Mouse (Mus musculus) Muller cell, postnatal 12 days (primary cell): ENCODE data around the gene BC048671.

Experiments
- DNase-seq: peaks from one replicate; pipeline ENCODE4 v3.0.0-alpha.2; 2015; ENCODE audit errors: inconsistent ontology term

BC048671 gene

GRCm38 (mm10) chr6:90300919-90301318 is at the start of gene BC048671:
Gene BC048671, plus strand, starts transcription at chr6:90301219.
- DNase-seq, result no peak

GRCm38 (mm10) chr6:90288265-90288664 is 12.8 kb upstream of the BC048671 start:
- DNase-seq, result no peak

GRCm38 (mm10) chr6:90306315-90306975 is 5.4 kb downstream of the BC048671 start:
- no peak for DNase-seq

- DNase-seq, result no peak
Observed at GRCm38 (mm10) chr6:90308839-90309778, 8.1 kb downstream of the BC048671 start.

- DNase-seq, result no peak
Observed at GRCm38 (mm10) chr6:90315961-90316360, 14.9 kb downstream of the BC048671 start.

GRCm38 (mm10) chr6:90317510-90318258 is 16.7 kb downstream of the BC048671 start:
- no peak for DNase-seq

GRCm38 (mm10) chr6:90319019-90319418 is 18.0 kb downstream of the BC048671 start:
- no peak for DNase-seq

GRCm38 (mm10) chr6:90319475-90320191 is 18.6 kb downstream of the BC048671 start:
- no peak for DNase-seq

- no peak for DNase-seq
Observed at GRCm38 (mm10) chr6:90320429-90320828, 19.4 kb downstream of the BC048671 start.

GRCm38 (mm10) chr6:90321811-90322210 is 20.8 kb downstream of the BC048671 start:
- no peak for DNase-seq

- DNase-seq, result no peak
Observed at GRCm38 (mm10) chr6:90324026-90324425, 23.0 kb downstream of the BC048671 start.

GRCm38 (mm10) chr6:90324463-90324862 is 23.4 kb downstream of the BC048671 start:
- no peak for DNase-seq

- DNase-seq, result peak; percentile 46
Observed at GRCm38 (mm10) chr6:90324991-90325390, 24.0 kb downstream of the BC048671 start, which contains the start of gene Chst13. Gene Chst13, minus strand, starts transcription at chr6:90325185.

- DNase-seq, result peak; percentile 12
Observed at GRCm38 (mm10) chr6:90327670-90328069, 26.7 kb downstream of the BC048671 start.

- peak; percentile 49 for DNase-seq
Observed at GRCm38 (mm10) chr6:90329953-90330352, 28.9 kb downstream of the BC048671 start.

- no peak for DNase-seq
Observed at GRCm38 (mm10) chr6:90332561-90333425, 31.8 kb downstream of the BC048671 start, which contains the start of gene Uroc1. Gene Uroc1, plus strand, starts transcription at chr6:90333284.

- no peak for DNase-seq
Observed at GRCm38 (mm10) chr6:90334244-90334643, 33.2 kb downstream of the BC048671 start.

GRCm38 (mm10) chr6:90342343-90342742 is 41.3 kb downstream of the BC048671 start:
- no peak for DNase-seq

GRCm38 (mm10) chr6:90347183-90347582 is 46.2 kb downstream of the BC048671 start:
- DNase-seq, result no peak

- no peak for DNase-seq
Observed at GRCm38 (mm10) chr6:90348500-90348899, 47.5 kb downstream of the BC048671 start.
